Mouse (Mus musculus): ENCODE results near the gene Lrmda. TPM values are rescaled to one million over a fixed set of nuclear protein-coding genes. Genes with fewer than 3 reads are reported as not detected.

Lrmda gene
- total and polyA plus RNA-seq, 2 experiments = 0.18 to 0.50 TPM

DNA sequence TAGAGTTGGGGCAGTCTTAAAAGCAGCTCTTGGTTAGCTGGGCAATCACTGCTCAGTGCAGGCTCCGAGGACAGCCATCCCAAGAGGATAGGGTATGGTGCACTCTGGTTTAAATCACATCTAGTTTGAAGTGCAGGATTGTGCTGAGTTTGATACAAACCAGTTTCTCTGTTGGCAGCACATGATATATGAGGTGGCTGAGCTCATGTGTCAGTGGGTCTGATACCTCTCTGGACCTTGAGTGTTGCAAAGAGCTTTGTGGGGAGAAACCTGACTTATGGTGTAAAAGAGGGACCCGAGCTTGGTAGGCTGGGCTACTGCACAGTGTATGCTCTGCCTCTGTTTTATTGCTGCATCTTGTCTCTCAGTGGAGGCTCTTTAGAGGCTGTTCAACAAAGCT lies 49.7 kb downstream of the Lrmda start:
- H3K4me1 ChIP-seq (ENCODE audit: control insufficient read depth, insufficient read depth, low read length) = no peaks in the 10 kb centered on the region
- WGBS = 82% methylated on average over 2 of the region's 2 CpGs
- H3K36me3 ChIP-seq (ENCODE audit: control insufficient read depth, insufficient read depth, low read length) = no peaks in the 10 kb centered on the region
- DNase-seq (ENCODE audit: extremely low read depth, low read depth, low spot score) = no peak
- H3K27me3 ChIP-seq (ENCODE audit: control insufficient read depth, insufficient read depth, low read length) = no peaks in the 10 kb centered on the region
- no peak for TF ChIP-seq POLR2A (IDR thresholded peaks at IDR 0.05; ENCODE audit: extremely low read depth, insufficient read depth, low read length)
- TF ChIP-seq CTCF (IDR thresholded peaks at IDR 0.05; ENCODE audit: low read depth, low read length) = no peak
- H3K4me3 ChIP-seq (ENCODE audit: insufficient read depth, low read depth, low read length) = no peak overlapping the region
- no peak overlapping the region for H3K9ac ChIP-seq (ENCODE audit: low read depth, low read length)
- no peak overlapping the region for H3K27ac ChIP-seq (replicated peaks; ENCODE audit: insufficient read depth, low read depth, low read length)
- no peaks in the 10 kb centered on the region for H3K79me2 ChIP-seq (ENCODE audit: control insufficient read depth, insufficient read depth, low read length)

DNA sequence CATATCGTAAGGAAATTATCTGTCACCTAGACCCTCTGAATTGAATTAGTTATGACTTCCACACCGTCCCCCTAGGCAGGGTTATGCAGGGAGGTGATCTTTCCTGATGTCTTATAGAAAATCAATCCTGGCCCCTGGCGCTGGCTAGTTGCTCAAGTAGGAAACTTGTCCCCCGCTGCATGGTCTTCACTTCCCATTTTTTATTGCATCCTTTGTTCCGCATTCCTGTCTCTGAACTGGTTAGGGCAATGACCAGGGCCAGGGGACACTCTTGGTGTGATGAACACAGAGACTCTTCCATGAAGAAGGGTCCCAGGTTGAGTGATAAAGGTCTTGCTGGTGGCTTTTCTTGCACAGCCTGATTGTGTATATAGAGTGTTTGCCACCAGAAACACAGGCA lies 53.9 kb downstream of the Lrmda start:
- Histone ChIP-seq H3K9ac (ENCODE audit: low read depth, low read length) (no peak overlapping the region), H3K4me1 (ENCODE audit: control insufficient read depth, insufficient read depth, low read length) (no peaks in the 10 kb centered on the region), H3K27ac (replicated peaks; ENCODE audit: insufficient read depth, low read depth, low read length) (no peak overlapping the region), H3K36me3 (ENCODE audit: control insufficient read depth, insufficient read depth, low read length) (no peaks in the 10 kb centered on the region), H3K79me2 (ENCODE audit: control insufficient read depth, insufficient read depth, low read length) (no peaks in the 10 kb centered on the region), H3K4me3 (ENCODE audit: insufficient read depth, low read depth, low read length) (no peak overlapping the region), H3K27me3 (ENCODE audit: control insufficient read depth, insufficient read depth, low read length) (no peaks in the 10 kb centered on the region)
- no peak for TF ChIP-seq POLR2A (IDR thresholded peaks at IDR 0.05; ENCODE audit: extremely low read depth, insufficient read depth, low read length)
- no peak for DNase-seq (ENCODE audit: extremely low read depth, low read depth, low spot score)
- 89% methylated on average over 5 of the region's 5 CpGs for WGBS

DNA sequence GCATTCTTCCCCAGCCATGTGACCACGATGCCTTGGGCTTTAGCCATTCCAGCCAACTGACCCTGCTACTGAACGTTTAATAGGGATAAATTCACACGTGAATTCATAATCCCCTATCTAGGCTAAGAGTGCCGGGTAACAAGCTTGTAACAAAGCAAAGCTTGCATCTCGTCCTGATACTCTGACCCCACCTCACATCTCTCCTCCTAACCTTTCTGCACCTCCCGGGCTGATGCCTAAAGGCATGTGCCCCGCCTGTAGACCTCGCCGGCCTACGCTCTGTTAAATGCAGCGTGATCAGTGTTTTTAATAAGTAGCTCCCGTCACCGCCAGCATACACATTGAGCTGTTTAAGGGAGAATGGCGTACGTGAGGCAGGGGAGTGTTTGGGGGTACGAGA lies 54.7 kb downstream of the Lrmda start:
- H3K36me3 ChIP-seq (ENCODE audit: control insufficient read depth, insufficient read depth, low read length) = no peaks in the 10 kb centered on the region
- WGBS = 83% methylated on average over 16 of the region's 16 CpGs

DNA sequence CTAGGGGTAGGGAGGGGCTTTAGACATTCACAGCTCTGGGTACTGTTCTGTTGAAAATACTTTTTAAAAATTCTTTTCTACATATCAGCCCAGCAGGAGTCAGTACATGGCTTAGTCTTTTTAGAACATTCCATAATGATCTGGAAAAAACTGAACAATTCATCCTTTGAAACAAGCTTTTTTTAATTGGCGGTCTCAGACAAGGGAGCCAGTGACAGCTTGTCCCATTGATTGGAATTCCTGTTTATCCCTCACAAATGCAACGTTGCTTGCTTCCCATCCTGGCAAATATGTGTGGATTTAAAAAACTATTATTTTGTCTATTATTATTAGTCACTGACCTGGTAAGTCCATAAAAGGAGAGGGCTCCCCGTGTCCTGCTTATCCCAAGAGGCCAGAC lies 64.4 kb downstream of the Lrmda start:
- DNase-seq (ENCODE audit: extremely low read depth, low read depth, low spot score) = no peak
- Histone ChIP-seq H3K36me3 (ENCODE audit: control insufficient read depth, insufficient read depth, low read length) (no peaks in the 10 kb centered on the region), H3K4me3 (ENCODE audit: insufficient read depth, low read depth, low read length) (no peak overlapping the region), H3K9ac (ENCODE audit: low read depth, low read length) (no peak overlapping the region), H3K27ac (replicated peaks; ENCODE audit: insufficient read depth, low read depth, low read length) (no peak overlapping the region), H3K4me1 (ENCODE audit: control insufficient read depth, insufficient read depth, low read length) (no peaks in the 10 kb centered on the region; the same call in 1 of the 2 replicates), H3K27me3 (ENCODE audit: control insufficient read depth, insufficient read depth, low read length) (no peaks in the 10 kb centered on the region), H3K79me2 (ENCODE audit: control insufficient read depth, insufficient read depth, low read length) (no peaks in the 10 kb centered on the region)
- WGBS = 86% methylated on average over 3 of the region's 3 CpGs
- TF ChIP-seq POLR2A (IDR thresholded peaks at IDR 0.05; ENCODE audit: extremely low read depth, insufficient read depth, low read length) (no peak), CTCF (IDR thresholded peaks at IDR 0.05; ENCODE audit: low read depth, low read length) (no peak)

More for the DNA sequence above, 54.7 kb downstream of the Lrmda start:
- H3K9ac ChIP-seq (ENCODE audit: low read depth, low read length) = no peak overlapping the region
- no peaks in the 10 kb centered on the region for H3K4me1 ChIP-seq (ENCODE audit: control insufficient read depth, insufficient read depth, low read length)
- H3K79me2 ChIP-seq (ENCODE audit: control insufficient read depth, insufficient read depth, low read length) = no peaks in the 10 kb centered on the region
- TF ChIP-seq CTCF (IDR thresholded peaks at IDR 0.05; ENCODE audit: low read depth, low read length) (no peak), POLR2A (IDR thresholded peaks at IDR 0.05; ENCODE audit: extremely low read depth, insufficient read depth, low read length) (no peak)
- H3K27ac ChIP-seq (replicated peaks; ENCODE audit: insufficient read depth, low read depth, low read length) = no peak overlapping the region
- H3K27me3 ChIP-seq (ENCODE audit: control insufficient read depth, insufficient read depth, low read length) = no peaks in the 10 kb centered on the region
- H3K4me3 ChIP-seq (ENCODE audit: insufficient read depth, low read depth, low read length) = no peak overlapping the region
- DNase-seq (ENCODE audit: extremely low read depth, low read depth, low spot score) = no peak

DNA sequence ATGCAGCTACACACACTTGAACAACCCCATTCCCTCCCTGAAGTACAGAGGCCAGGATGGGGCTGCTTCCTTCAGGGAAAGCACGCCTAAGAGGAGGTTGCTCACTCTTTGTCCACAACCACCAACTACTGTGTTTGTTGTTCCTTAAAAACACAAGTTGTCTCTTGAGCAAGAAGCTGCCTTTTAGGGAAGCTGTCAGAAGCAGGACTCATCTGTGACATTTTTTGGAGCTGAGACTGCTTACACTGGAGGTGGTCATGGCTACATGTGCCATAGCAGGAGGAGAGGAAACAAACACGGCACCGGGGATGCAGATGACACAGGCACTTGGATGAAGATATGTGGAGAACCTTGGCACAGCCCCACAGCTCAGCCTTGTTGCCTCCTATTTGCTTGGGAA lies 65.9 kb downstream of the Lrmda start:
- Histone ChIP-seq H3K4me3 (ENCODE audit: insufficient read depth, low read depth, low read length) (no peak overlapping the region), H3K27me3 (ENCODE audit: control insufficient read depth, insufficient read depth, low read length) (no peaks in the 10 kb centered on the region), H3K36me3 (ENCODE audit: control insufficient read depth, insufficient read depth, low read length) (no peaks in the 10 kb centered on the region), H3K4me1 (ENCODE audit: control insufficient read depth, insufficient read depth, low read length) (no peaks in the 10 kb centered on the region; the same call in 1 of the 2 replicates), H3K9ac (ENCODE audit: low read depth, low read length) (no peak overlapping the region), H3K27ac (replicated peaks; ENCODE audit: insufficient read depth, low read depth, low read length) (no peak overlapping the region), H3K79me2 (ENCODE audit: control insufficient read depth, insufficient read depth, low read length) (no peaks in the 10 kb centered on the region)
- WGBS = 80% methylated on average over 3 of the region's 3 CpGs
- no peak for TF ChIP-seq CTCF (IDR thresholded peaks at IDR 0.05; ENCODE audit: low read depth, low read length)
- TF ChIP-seq POLR2A (IDR thresholded peaks at IDR 0.05; ENCODE audit: extremely low read depth, insufficient read depth, low read length) = no peak
- no peak for DNase-seq (ENCODE audit: extremely low read depth, low read depth, low spot score)

DNA sequence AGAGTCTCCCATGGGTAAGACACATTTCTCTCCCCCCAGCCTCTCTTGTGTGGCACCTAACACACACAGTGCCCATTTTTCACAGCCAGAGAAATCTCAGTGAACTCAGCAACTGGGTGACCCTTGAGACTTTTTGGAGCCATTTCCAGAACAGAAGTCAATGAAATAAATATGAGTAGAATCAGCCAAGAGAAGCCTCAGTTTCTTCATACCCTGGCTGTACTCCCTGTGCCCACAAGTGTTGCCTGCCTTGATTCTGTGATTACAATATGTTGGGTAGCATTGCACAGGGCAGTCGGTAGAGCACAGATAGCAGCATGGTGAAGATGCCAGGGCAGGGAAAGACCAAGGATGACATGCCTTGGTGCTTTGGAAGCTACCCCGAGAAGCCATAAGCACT lies 69.1 kb downstream of the Lrmda start:
- WGBS = 91% methylated on average over 2 of the region's 2 CpGs
- DNase-seq (ENCODE audit: extremely low read depth, low read depth, low spot score) = no peak

More for the DNA sequence above, 69.1 kb downstream of the Lrmda start:
- Histone ChIP-seq H3K27me3 (ENCODE audit: control insufficient read depth, insufficient read depth, low read length) (no peaks in the 10 kb centered on the region), H3K4me1 (ENCODE audit: control insufficient read depth, insufficient read depth, low read length) (no peaks in the 10 kb centered on the region; the same call in 1 of the 2 replicates), H3K4me3 (ENCODE audit: insufficient read depth, low read depth, low read length) (no peak overlapping the region), H3K27ac (replicated peaks; ENCODE audit: insufficient read depth, low read depth, low read length) (no peak overlapping the region), H3K9ac (ENCODE audit: low read depth, low read length) (no peak overlapping the region), H3K36me3 (ENCODE audit: control insufficient read depth, insufficient read depth, low read length) (no peaks in the 10 kb centered on the region), H3K79me2 (ENCODE audit: control insufficient read depth, insufficient read depth, low read length) (no peaks in the 10 kb centered on the region)
- TF ChIP-seq POLR2A (IDR thresholded peaks at IDR 0.05; ENCODE audit: extremely low read depth, insufficient read depth, low read length) (no peak), CTCF (IDR thresholded peaks at IDR 0.05; ENCODE audit: low read depth, low read length) (no peak)

Measured in liver, adult 2 months (tissue).